Mouse (Mus musculus) liver, embryonic 12.5 days (tissue): ENCODE results near the gene Scyl2. TPM values are rescaled to one million over a fixed set of nuclear protein-coding genes. Genes with fewer than 3 reads are reported as not detected.
A peak's percentile ranks its signal among the peaks of the same experiment; 100 is the strongest.

Source experiments
- ATAC-seq: fragments of 200-750 bp; cut with Nextera tagmentation; 2 replicates; pipeline ENCODE4 v1.8.0; 2017; ENCODE audit warnings: moderate number of reproducible peaks, mild to moderate bottlenecking, moderate library complexity
- H3K27ac ChIP-seq: fragments of 300-500 bp; sonication (generic); 2 replicates; pipeline ENCODE4 v1.5.1; 2016; ENCODE audit warnings: mild to moderate bottlenecking
- H3K27me3 ChIP-seq: fragments of 300-500 bp; sonication (generic); replicated peaks from 2 replicates; pipeline ENCODE4 v1.6.1; 2016; ENCODE audit warnings: mild to moderate bottlenecking, moderate library complexity
- H3K36me3 ChIP-seq: fragments of 300-500 bp; sonication (generic); 2 replicates; pipeline ENCODE4 v1.6.1; 2016; ENCODE audit warnings: mild to moderate bottlenecking, moderate library complexity
- H3K4me1 ChIP-seq: fragments of 300-500 bp; sonication (generic); 2 replicates; pipeline ENCODE4 v1.6.1; 2016
- H3K4me2 ChIP-seq: fragments of 300-500 bp; sonication (generic); 2 replicates; pipeline ENCODE4 v1.6.1; 2016; ENCODE audit warnings: mild to moderate bottlenecking, moderate library complexity
- H3K4me3 ChIP-seq: fragments of 300-500 bp; sonication (generic); 2 replicates; pipeline ENCODE4 v1.5.1; 2016; ENCODE audit warnings: mild to moderate bottlenecking, moderate library complexity
- H3K9ac ChIP-seq: fragments of 300-500 bp; sonication (generic); 2 replicates; pipeline ENCODE4 v1.6.1; 2016; ENCODE audit warnings: mild to moderate bottlenecking, moderate library complexity
- H3K9me3 ChIP-seq: fragments of 300-500 bp; sonication (generic); replicated peaks from 2 replicates; pipeline ENCODE4 v1.6.1; 2016; ENCODE audit warnings: mild to moderate bottlenecking, moderate library complexity
- WGBS: fragments of 180-500 bp; shearing (Covaris S2); methylation state at CpG from one replicate; pipeline ENCODE4 v1.1.7; 2016; ENCODE audit not compliant: insufficient replicate concordance; 5-methylcytosine and 5-hydroxymethylcytosine counted together
- polyA plus RNA-seq: library from polyadenylated mRNA; unstranded; fragments of >200 nt; fragmentation: Nextera tagmentation; extraction: Ambion mirVana; gene quantifications from 2 replicates; pipeline ENCODE4 v1.2.1, GENCODE M21; 2016

Gene Scyl2
- polyA plus RNA-seq, result 6.2 and 7.4 TPM in 2 replicates

- ATAC-seq, result peak; percentile 98
- Histone ChIP-seq H3K27me3 (no peaks in the 10 kb centered on the region), H3K36me3 (peaks cover 6% of the 10 kb centered on the region; the same call in 1 of the 2 replicates), H3K4me3 (peak within 1 kb of the TSS; percentile 99), H3K4me1 (peaks cover 73% of the 10 kb centered on the region), H3K27ac (peak within 1 kb of the TSS; percentile 89), H3K9ac (peak within 1 kb of the TSS; percentile 96), H3K9me3 (no peaks in the 10 kb centered on the region), H3K4me2 (peak within 1 kb of the TSS; percentile 90)
- 6% methylated on average over 31 of the region's 31 CpGs for WGBS
These were observed at the start of gene Scyl2 for GRCm38 (mm10) chr10:89686139-89686808. Scyl2 (minus strand) TSS chr10:89686285.

- H3K4me2 ChIP-seq, result peak within 1 kb of the TSS; percentile 81
- WGBS, result under 1% methylated on average over 49 of the region's 49 CpGs
- H3K27me3 ChIP-seq, result no peaks in the 10 kb centered on the region; the same call in 1 of the 2 replicates
- H3K4me3 ChIP-seq, result peak within 1 kb of the TSS; percentile 79
- peak; percentile 99 for ATAC-seq
- no peaks in the 10 kb centered on the region for H3K9me3 ChIP-seq
- peaks cover 25% of the 10 kb centered on the region for H3K4me1 ChIP-seq
- peaks cover 8% of the 10 kb centered on the region for H3K36me3 ChIP-seq
- peak within 1 kb of the TSS; percentile 72 for H3K9ac ChIP-seq
- peak within 1 kb of the TSS; percentile 58 for H3K27ac ChIP-seq
These were observed 46.1 kb upstream of the Scyl2 start, which contains the start of gene Actr6 for GRCm38 (mm10) chr10:89732001-89732794. Actr6 (minus strand) TSS chr10:89732295.

GRCm38 (mm10) chr10:89731341-89731740, 45.3 kb upstream of the Scyl2 start:
- peak overlapping the region; percentile 72 for H3K9ac ChIP-seq
- H3K27ac ChIP-seq, result no peak overlapping the region
- peaks cover 14% of the 10 kb centered on the region for H3K36me3 ChIP-seq
- peaks cover 25% of the 10 kb centered on the region for H3K4me1 ChIP-seq
- no peak for ATAC-seq
- no peaks in the 10 kb centered on the region; the same call in 1 of the 2 replicates for H3K27me3 ChIP-seq
- WGBS, result 10% methylated on average over 5 of the region's 5 CpGs
- peak overlapping the region; percentile 79 for H3K4me3 ChIP-seq
- H3K4me2 ChIP-seq, result peak overlapping the region; percentile 81
- H3K9me3 ChIP-seq, result no peaks in the 10 kb centered on the region

DNA sequence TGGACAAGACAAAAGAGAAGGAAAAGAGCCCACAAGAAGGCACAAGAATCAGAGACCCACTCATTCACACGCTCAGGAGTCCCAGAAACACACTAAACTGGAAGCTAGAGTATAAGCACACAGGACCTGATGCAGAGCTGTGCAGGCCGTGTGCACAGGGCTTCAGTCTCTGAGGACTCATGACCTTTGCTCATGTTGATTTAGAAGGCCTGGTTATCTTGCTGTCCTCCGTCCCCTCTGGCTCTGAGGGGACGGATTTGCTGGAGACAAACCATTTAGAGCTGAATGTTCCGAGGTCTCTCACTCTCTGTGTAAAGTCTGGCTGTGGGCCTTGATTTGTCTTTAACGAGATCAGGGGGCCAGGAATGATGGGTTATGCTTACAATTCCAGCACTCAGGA, 44.3 kb upstream of the Scyl2 start:
- ATAC-seq, result no peak
- Histone ChIP-seq H3K9ac (no peak overlapping the region), H3K4me1 (peaks cover 25% of the 10 kb centered on the region), H3K27me3 (no peaks in the 10 kb centered on the region; the same call in 1 of the 2 replicates), H3K4me3 (no peak overlapping the region), H3K4me2 (peak overlapping the region; percentile 12; the same call in 1 of the 2 replicates), H3K36me3 (peaks cover 24% of the 10 kb centered on the region), H3K27ac (0 out of 2 replicates have a peak overlapping the region, but pooled peaks have one; percentile 5), H3K9me3 (no peaks in the 10 kb centered on the region)
- WGBS, result 73% methylated on average over 6 of the region's 6 CpGs

GRCm38 (mm10) chr10:89722247-89723195, 36.4 kb upstream of the Scyl2 start:
- H3K9ac ChIP-seq, result no peak overlapping the region
- no peaks in the 10 kb centered on the region for H3K27me3 ChIP-seq
- WGBS, result 85% methylated on average over 14 of the region's 14 CpGs
- ATAC-seq, result no peak
- H3K9me3 ChIP-seq, result no peaks in the 10 kb centered on the region
- no peak overlapping the region for H3K4me2 ChIP-seq
- H3K4me1 ChIP-seq, result no peaks in the 10 kb centered on the region
- no peak overlapping the region for H3K4me3 ChIP-seq
- no peak overlapping the region for H3K27ac ChIP-seq
- peaks cover 62% of the 10 kb centered on the region for H3K36me3 ChIP-seq

DNA sequence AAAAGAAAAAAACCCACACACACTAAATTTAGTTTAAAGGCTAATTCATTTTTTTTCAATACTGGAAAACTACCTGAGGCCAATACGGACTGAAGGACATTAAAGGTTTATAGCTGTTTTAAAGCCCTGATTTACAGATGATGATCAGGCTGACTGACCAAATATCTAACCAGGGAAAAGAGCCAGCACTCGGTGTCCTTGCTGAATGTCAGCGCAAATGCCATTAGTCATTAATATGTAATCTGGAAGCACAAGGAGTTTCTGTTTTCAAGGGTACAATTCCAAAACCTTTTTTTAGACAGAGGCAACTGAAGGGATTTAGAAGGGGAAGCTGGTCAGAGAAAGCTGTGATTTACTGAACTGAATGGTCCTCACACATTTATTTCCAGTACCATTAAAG, 34.7 kb upstream of the Scyl2 start:
- peaks cover 59% of the 10 kb centered on the region for H3K36me3 ChIP-seq
- H3K9me3 ChIP-seq, result no peaks in the 10 kb centered on the region
- H3K27me3 ChIP-seq, result no peaks in the 10 kb centered on the region
- H3K4me1 ChIP-seq, result no peaks in the 10 kb centered on the region
- H3K4me2 ChIP-seq, result no peak overlapping the region
- 86% methylated on average over 3 of the region's 3 CpGs for WGBS
- no peak for ATAC-seq
- H3K4me3 ChIP-seq, result no peak overlapping the region
- no peak overlapping the region for H3K27ac ChIP-seq
- no peak overlapping the region for H3K9ac ChIP-seq

DNA sequence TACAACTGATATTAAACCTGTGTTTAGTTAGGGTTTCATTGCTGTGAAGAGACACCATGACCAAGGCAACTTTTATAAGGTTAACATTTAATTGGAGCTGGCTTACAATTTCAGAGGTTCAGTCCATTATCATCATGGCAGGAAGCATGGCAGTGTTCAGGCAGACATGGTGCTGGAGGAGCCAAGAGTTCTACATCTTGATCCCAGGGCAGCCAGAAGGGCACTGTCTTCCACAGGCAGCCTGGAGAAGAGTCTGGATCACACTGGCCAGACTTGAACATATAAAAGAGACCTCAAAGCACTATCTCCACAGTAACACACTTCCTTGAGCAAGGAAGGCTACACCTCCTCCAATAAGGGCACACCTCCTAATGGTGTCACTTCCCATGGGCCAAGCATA, 34.2 kb upstream of the Scyl2 start:
- H3K9me3 ChIP-seq, result no peaks in the 10 kb centered on the region
- H3K4me2 ChIP-seq, result no peak overlapping the region
- H3K27me3 ChIP-seq, result no peaks in the 10 kb centered on the region
- no peak overlapping the region for H3K9ac ChIP-seq
- H3K27ac ChIP-seq, result no peak overlapping the region
- H3K4me1 ChIP-seq, result no peaks in the 10 kb centered on the region
- H3K4me3 ChIP-seq, result no peak overlapping the region
- H3K36me3 ChIP-seq, result peaks cover 59% of the 10 kb centered on the region
- ATAC-seq, result no peak

DNA sequence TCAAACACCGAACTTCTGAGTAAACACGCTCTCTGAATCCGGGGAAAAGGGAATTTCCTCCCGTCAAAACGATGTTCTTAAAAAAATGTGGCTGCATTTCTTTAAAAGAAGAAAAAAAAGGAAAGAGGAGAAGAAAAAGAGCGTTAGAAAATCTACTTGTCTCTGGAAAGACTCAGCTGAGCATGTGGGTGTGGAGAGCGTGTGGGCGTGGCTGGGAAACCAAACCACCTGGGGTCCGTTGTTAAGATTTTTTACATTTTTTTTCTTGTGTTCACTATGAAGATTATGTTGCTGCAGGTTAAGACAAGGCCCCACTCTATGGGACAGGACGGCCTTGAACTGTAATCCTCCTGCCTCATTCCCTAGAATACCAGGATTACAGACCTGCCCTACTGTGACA, 28.8 kb upstream of the Scyl2 start:
- Histone ChIP-seq H3K9ac (no peak overlapping the region), H3K4me2 (no peak overlapping the region), H3K27ac (no peak overlapping the region), H3K4me1 (no peaks in the 10 kb centered on the region), H3K4me3 (no peak overlapping the region), H3K27me3 (no peaks in the 10 kb centered on the region), H3K36me3 (peaks cover 61% of the 10 kb centered on the region), H3K9me3 (no peaks in the 10 kb centered on the region)
- 80% methylated on average over 10 of the region's 10 CpGs for WGBS
- ATAC-seq, result no peak

DNA sequence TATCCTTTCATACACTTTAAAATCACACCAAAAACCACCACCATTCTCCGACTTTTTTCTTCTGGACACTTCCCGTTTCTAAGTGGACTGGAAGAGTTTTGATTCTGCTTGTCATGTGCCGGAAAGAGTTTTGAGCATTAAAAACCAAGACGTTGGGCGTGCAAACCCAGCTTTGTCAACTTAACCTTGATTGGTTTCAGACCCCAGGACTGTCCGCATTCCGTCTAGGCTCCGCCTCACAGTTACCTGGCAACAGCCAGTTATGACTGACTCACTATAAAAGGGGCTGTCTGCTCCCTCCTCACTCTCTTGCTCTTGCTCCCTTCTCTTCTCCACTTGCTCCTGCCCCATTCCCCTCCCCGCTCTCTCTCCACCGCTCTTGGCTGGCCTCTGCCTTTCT, 22.6 kb upstream of the Scyl2 start:
- Histone ChIP-seq H3K4me1 (peaks cover 7% of the 10 kb centered on the region), H3K4me3 (no peak overlapping the region), H3K4me2 (peak overlapping the region; percentile 35), H3K9ac (no peak overlapping the region), H3K27ac (no peak overlapping the region), H3K9me3 (no peaks in the 10 kb centered on the region), H3K36me3 (peaks cover 27% of the 10 kb centered on the region), H3K27me3 (no peaks in the 10 kb centered on the region)
- ATAC-seq, result peak; percentile 64; the same call in 1 of the 2 replicates
- WGBS, result 45% methylated on average over 10 of the region's 10 CpGs

DNA sequence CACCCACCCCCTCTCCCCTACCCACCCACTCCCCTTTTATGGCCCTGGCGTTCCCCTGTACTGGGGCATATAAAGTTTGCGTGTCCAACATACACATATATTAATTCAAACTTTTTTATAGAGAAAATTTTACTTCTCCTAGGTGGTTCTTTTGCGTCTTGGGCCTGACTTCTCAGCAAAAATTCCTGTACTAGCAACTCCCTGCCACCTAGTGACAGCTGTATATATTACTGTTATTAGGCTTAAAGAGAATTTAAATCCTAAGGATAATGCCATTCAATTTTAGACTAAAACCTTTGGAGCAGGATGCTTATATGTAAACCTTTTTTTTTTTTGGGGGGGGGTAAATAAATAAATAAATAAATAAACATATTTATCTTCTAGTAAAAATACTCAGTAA, 21.3 kb upstream of the Scyl2 start:
- Histone ChIP-seq H3K4me2 (no peak overlapping the region), H3K9ac (no peak overlapping the region), H3K4me1 (peaks cover 7% of the 10 kb centered on the region), H3K27me3 (no peaks in the 10 kb centered on the region), H3K9me3 (no peaks in the 10 kb centered on the region), H3K27ac (no peak overlapping the region), H3K4me3 (no peak overlapping the region), H3K36me3 (peaks cover 14% of the 10 kb centered on the region)
- 62% methylated on average over 3 of the region's 3 CpGs for WGBS
- ATAC-seq, result no peak

DNA sequence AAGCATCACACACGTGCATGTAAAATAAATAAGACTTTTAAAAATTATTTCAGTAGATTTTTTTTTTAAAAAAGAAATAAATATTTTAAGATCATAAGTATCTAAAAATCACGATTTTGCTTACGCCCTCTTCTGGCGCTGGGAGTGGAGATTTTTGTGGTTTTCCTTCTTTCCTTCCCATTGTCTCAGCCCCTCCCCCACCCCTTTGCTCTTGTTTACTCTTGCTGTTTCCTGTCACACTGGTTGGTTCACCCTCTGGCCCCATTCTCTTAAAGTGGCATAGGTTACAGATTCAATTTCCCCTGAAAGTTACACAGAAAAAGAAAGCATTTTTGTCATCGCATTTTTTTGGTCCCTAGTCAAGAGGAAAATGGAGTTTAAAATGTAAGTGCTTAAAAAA, 17.0 kb upstream of the Scyl2 start:
- Histone ChIP-seq H3K4me3 (no peak overlapping the region), H3K27me3 (no peaks in the 10 kb centered on the region), H3K9me3 (no peaks in the 10 kb centered on the region), H3K36me3 (no peaks in the 10 kb centered on the region), H3K9ac (no peak overlapping the region), H3K4me1 (no peaks in the 10 kb centered on the region), H3K27ac (no peak overlapping the region), H3K4me2 (no peak overlapping the region)
- WGBS, result 24% methylated on average over 5 of the region's 5 CpGs
- ATAC-seq, result no peak
